Mouse (Mus musculus): ENCODE data around the gene Ptms. TPM values are rescaled to one million over a fixed set of nuclear protein-coding genes. Genes with fewer than 3 reads are reported as not detected.

Gene Ptms
- polyA plus RNA-seq, 1 experiment from 2014 or later, result 349 TPM

- WGBS, result 85% methylated on average over 3 of the region's 3 CpGs
Observed at GRCm38 (mm10) chr6:124943526-124943925, 23.6 kb upstream of the Ptms start.

GRCm38 (mm10) chr6:124941679-124942078, 21.8 kb upstream of the Ptms start:
- no peak for ATAC-seq (ENCODE audit: insufficient number of reproducible peaks, insufficient read depth, low FRiP score, low TSS enrichment, low read depth)
- H3K27me3 ChIP-seq, result no peaks in the 10 kb centered on the region
- H3K4me1 ChIP-seq, result no peaks in the 10 kb centered on the region
- no peak overlapping the region for H3K9ac ChIP-seq
- WGBS, result 96% methylated on average over 1 of the region's 1 CpGs
- H3K4me3 ChIP-seq, result no peak overlapping the region
- H3K27ac ChIP-seq, result no peak overlapping the region
- H3K4me2 ChIP-seq, result no peak overlapping the region
- peaks cover 29% of the 10 kb centered on the region for H3K36me3 ChIP-seq
- H3K9me3 ChIP-seq, result no peaks in the 10 kb centered on the region

More at GRCm38 (mm10) chr6:124943526-124943925, 23.6 kb upstream of the Ptms start:
- H3K27me3 ChIP-seq, result no peaks in the 10 kb centered on the region
- H3K9me3 ChIP-seq, result no peaks in the 10 kb centered on the region
- H3K4me1 ChIP-seq, result no peaks in the 10 kb centered on the region
- no peak overlapping the region for H3K4me2 ChIP-seq
- peaks cover 12% of the 10 kb centered on the region for H3K36me3 ChIP-seq
- ATAC-seq (ENCODE audit: insufficient number of reproducible peaks, insufficient read depth, low FRiP score, low TSS enrichment, low read depth), result no peak
- H3K27ac ChIP-seq, result no peak overlapping the region
- H3K9ac ChIP-seq, result no peak overlapping the region
- no peak overlapping the region for H3K4me3 ChIP-seq

GRCm38 (mm10) chr6:124938554-124938953, 18.7 kb upstream of the Ptms start:
- Histone ChIP-seq H3K9ac (no peak overlapping the region), H3K27ac (no peak overlapping the region), H3K4me3 (no peak overlapping the region), H3K9me3 (no peaks in the 10 kb centered on the region), H3K27me3 (no peaks in the 10 kb centered on the region), H3K36me3 (peaks cover 58% of the 10 kb centered on the region), H3K4me1 (peaks cover 5% of the 10 kb centered on the region; the same call in 1 of the 2 replicates), H3K4me2 (no peak overlapping the region)
- 93% methylated on average over 7 of the region's 7 CpGs for WGBS
- ATAC-seq (ENCODE audit: insufficient number of reproducible peaks, insufficient read depth, low FRiP score, low TSS enrichment, low read depth), result no peak

GRCm38 (mm10) chr6:124937493-124937892, 17.6 kb upstream of the Ptms start:
- 74% methylated on average over 2 of the region's 2 CpGs for WGBS
- H3K36me3 ChIP-seq, result peaks cover 64% of the 10 kb centered on the region
- no peak overlapping the region for H3K4me2 ChIP-seq
- no peak for ATAC-seq (ENCODE audit: insufficient number of reproducible peaks, insufficient read depth, low FRiP score, low TSS enrichment, low read depth)
- no peaks in the 10 kb centered on the region for H3K9me3 ChIP-seq
- no peak overlapping the region for H3K9ac ChIP-seq
- peaks cover 11% of the 10 kb centered on the region for H3K4me1 ChIP-seq
- no peak overlapping the region for H3K4me3 ChIP-seq
- no peak overlapping the region for H3K27ac ChIP-seq
- no peaks in the 10 kb centered on the region for H3K27me3 ChIP-seq

- H3K27me3 ChIP-seq, result no peaks in the 10 kb centered on the region
- no peaks in the 10 kb centered on the region for H3K9me3 ChIP-seq
- WGBS, result 76% methylated on average over 1 of the region's 1 CpGs
- H3K27ac ChIP-seq, result no peak overlapping the region
- no peak overlapping the region for H3K4me2 ChIP-seq
- peaks cover 65% of the 10 kb centered on the region for H3K36me3 ChIP-seq
- no peak for ATAC-seq (ENCODE audit: insufficient number of reproducible peaks, insufficient read depth, low FRiP score, low TSS enrichment, low read depth)
- no peak overlapping the region for H3K4me3 ChIP-seq
- H3K9ac ChIP-seq, result no peak overlapping the region
- H3K4me1 ChIP-seq, result peaks cover 15% of the 10 kb centered on the region
Observed at GRCm38 (mm10) chr6:124936681-124937080, 16.8 kb upstream of the Ptms start.

GRCm38 (mm10) chr6:124934670-124935069, 14.8 kb upstream of the Ptms start:
- Histone ChIP-seq H3K4me1 (peaks cover 23% of the 10 kb centered on the region), H3K4me3 (no peak overlapping the region), H3K36me3 (peaks cover 63% of the 10 kb centered on the region), H3K9ac (peak overlapping the region; percentile 16; the same call in 1 of the 2 replicates), H3K27me3 (no peaks in the 10 kb centered on the region), H3K9me3 (no peaks in the 10 kb centered on the region), H3K27ac (no peak overlapping the region), H3K4me2 (no peak overlapping the region)
- 89% methylated on average over 7 of the region's 7 CpGs for WGBS
- no peak for ATAC-seq (ENCODE audit: insufficient number of reproducible peaks, insufficient read depth, low FRiP score, low TSS enrichment, low read depth)

- peaks cover 28% of the 10 kb centered on the region for H3K4me1 ChIP-seq
- H3K4me3 ChIP-seq, result peak overlapping the region; percentile 91; the same call in 1 of the 2 replicates
- H3K36me3 ChIP-seq, result peaks cover 49% of the 10 kb centered on the region
- 93% methylated on average over 3 of the region's 3 CpGs for WGBS
- no peak for ATAC-seq (ENCODE audit: insufficient number of reproducible peaks, insufficient read depth, low FRiP score, low TSS enrichment, low read depth)
- peak overlapping the region; percentile 90 for H3K4me2 ChIP-seq
- H3K9me3 ChIP-seq, result no peaks in the 10 kb centered on the region
- H3K27me3 ChIP-seq, result no peaks in the 10 kb centered on the region
- no peak overlapping the region for H3K27ac ChIP-seq
- H3K9ac ChIP-seq, result no peak overlapping the region
Observed at GRCm38 (mm10) chr6:124933127-124933526, 13.2 kb upstream of the Ptms start.

- Histone ChIP-seq H3K4me2 (peak overlapping the region; percentile 90), H3K9ac (peak overlapping the region; percentile 98), H3K36me3 (peaks cover 42% of the 10 kb centered on the region), H3K9me3 (no peaks in the 10 kb centered on the region), H3K27me3 (no peaks in the 10 kb centered on the region), H3K4me1 (peaks cover 28% of the 10 kb centered on the region), H3K4me3 (peak overlapping the region; percentile 91), H3K27ac (peak overlapping the region; percentile 97)
- no peak for ATAC-seq (ENCODE audit: insufficient number of reproducible peaks, insufficient read depth, low FRiP score, low TSS enrichment, low read depth)
- 44% methylated on average over 12 of the region's 12 CpGs for WGBS
Observed at GRCm38 (mm10) chr6:124932314-124932695, 12.4 kb upstream of the Ptms start.

GRCm38 (mm10) chr6:124931525-124932313, 11.8 kb upstream of the Ptms start:
- WGBS, result under 1% methylated on average over 48 of the region's 48 CpGs

GRCm38 (mm10) chr6:124930754-124931524, 11.0 kb upstream of the Ptms start, which contains the start of gene Mlf2:
TSS of gene Mlf2 (plus strand) at chr6:124931386.
- Histone ChIP-seq H3K9me3 (no peaks in the 10 kb centered on the region), H3K27me3 (no peaks in the 10 kb centered on the region), H3K9ac (peak within 1 kb of the TSS; percentile 98), H3K4me1 (peaks cover 33% of the 10 kb centered on the region), H3K36me3 (peaks cover 28% of the 10 kb centered on the region), H3K27ac (peak within 1 kb of the TSS; percentile 97), H3K4me2 (peak within 1 kb of the TSS; percentile 90), H3K4me3 (peak within 1 kb of the TSS; percentile 91)
- peak; percentile 92 for ATAC-seq (ENCODE audit: insufficient number of reproducible peaks, insufficient read depth, low FRiP score, low TSS enrichment, low read depth)
- WGBS, result under 1% methylated on average over 61 of the region's 64 CpGs

More at GRCm38 (mm10) chr6:124931525-124932313, 11.8 kb upstream of the Ptms start:
- H3K9ac ChIP-seq, result peak overlapping the region; percentile 98
- peak; percentile 3; the same call in 1 of the 2 replicates for ATAC-seq (ENCODE audit: insufficient number of reproducible peaks, insufficient read depth, low FRiP score, low TSS enrichment, low read depth)
- peak overlapping the region; percentile 90 for H3K4me2 ChIP-seq
- H3K4me3 ChIP-seq, result peak overlapping the region; percentile 91
- H3K27me3 ChIP-seq, result no peaks in the 10 kb centered on the region
- no peaks in the 10 kb centered on the region for H3K9me3 ChIP-seq
- peaks cover 28% of the 10 kb centered on the region for H3K4me1 ChIP-seq
- peaks cover 36% of the 10 kb centered on the region for H3K36me3 ChIP-seq
- H3K27ac ChIP-seq, result peak overlapping the region; percentile 97

GRCm38 (mm10) chr6:124930231-124930630, 10.3 kb upstream of the Ptms start:
- H3K4me3 ChIP-seq, result peak overlapping the region; percentile 91
- no peaks in the 10 kb centered on the region for H3K27me3 ChIP-seq
- H3K9ac ChIP-seq, result peak overlapping the region; percentile 98
- peaks cover 21% of the 10 kb centered on the region for H3K36me3 ChIP-seq
- peak overlapping the region; percentile 90 for H3K4me2 ChIP-seq
- 10% methylated on average over 1 of the region's 1 CpGs for WGBS
- peak overlapping the region; percentile 97 for H3K27ac ChIP-seq
- ATAC-seq (ENCODE audit: insufficient number of reproducible peaks, insufficient read depth, low FRiP score, low TSS enrichment, low read depth), result no peak
- H3K4me1 ChIP-seq, result peaks cover 40% of the 10 kb centered on the region
- H3K9me3 ChIP-seq, result no peaks in the 10 kb centered on the region
